Mouse (Mus musculus): Measurements from ENCODE around the gene Ebf1. TPM values are rescaled to one million over a fixed set of nuclear protein-coding genes. Genes with fewer than 3 reads are reported as not detected.

The Ebf1 gene
- polyA plus RNA-seq, 1 experiment from 2014 or later = 3.6 TPM

DNA sequence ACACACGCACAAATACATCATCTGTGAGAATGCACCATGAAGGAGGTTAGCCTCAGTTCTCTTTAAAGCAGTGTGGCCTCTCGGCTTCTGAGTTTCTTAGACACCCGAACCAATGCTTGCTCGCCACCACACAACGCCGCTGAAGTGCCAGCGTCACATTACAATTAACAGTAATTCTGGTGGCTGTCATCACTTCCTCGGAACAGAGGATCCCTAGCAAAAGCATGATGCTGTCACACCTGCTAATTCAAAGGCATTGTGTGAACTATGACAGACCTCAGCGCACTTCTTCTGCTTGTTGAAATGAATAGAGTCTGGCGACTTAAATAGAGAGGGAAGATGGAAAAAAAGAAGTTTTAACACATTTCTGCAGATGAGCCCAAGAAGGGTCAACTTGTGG lies 235.8 kb downstream of the Ebf1 start:
- H3K4me3 ChIP-seq (ENCODE audit: low read depth, low read length) = no peak overlapping the region
- no peak overlapping the region for H3K4me2 ChIP-seq (replicated peaks; ENCODE audit: low read depth)
- WGBS = 92% methylated on average over 10 of the region's 10 CpGs
- no peak overlapping the region for H3K9ac ChIP-seq (ENCODE audit: low read length)
- H3K27ac ChIP-seq (replicated peaks) = no peak overlapping the region
- no peak for ATAC-seq (ENCODE audit: low FRiP score, low TSS enrichment)
- H3K4me1 ChIP-seq (replicated peaks; ENCODE audit: control insufficient read depth, insufficient read depth) = no peaks in the 10 kb centered on the region
- no peaks in the 10 kb centered on the region for H3K27me3 ChIP-seq (ENCODE audit: control insufficient read depth, insufficient read depth, low read length)
- H3K36me3 ChIP-seq (ENCODE audit: control insufficient read depth, insufficient read depth, low read length) = no peaks in the 10 kb centered on the region
- no peak for DNase-seq (ENCODE audit: low spot score)
- TF ChIP-seq CTCF (IDR thresholded peaks at IDR 0.05; ENCODE audit: low read depth) (no peak), EP300 (optimal IDR thresholded peaks at IDR 0.05) (no peak)
- no peaks in the 10 kb centered on the region for H3K9me3 ChIP-seq (ENCODE audit: control insufficient read depth, low read length)

DNA sequence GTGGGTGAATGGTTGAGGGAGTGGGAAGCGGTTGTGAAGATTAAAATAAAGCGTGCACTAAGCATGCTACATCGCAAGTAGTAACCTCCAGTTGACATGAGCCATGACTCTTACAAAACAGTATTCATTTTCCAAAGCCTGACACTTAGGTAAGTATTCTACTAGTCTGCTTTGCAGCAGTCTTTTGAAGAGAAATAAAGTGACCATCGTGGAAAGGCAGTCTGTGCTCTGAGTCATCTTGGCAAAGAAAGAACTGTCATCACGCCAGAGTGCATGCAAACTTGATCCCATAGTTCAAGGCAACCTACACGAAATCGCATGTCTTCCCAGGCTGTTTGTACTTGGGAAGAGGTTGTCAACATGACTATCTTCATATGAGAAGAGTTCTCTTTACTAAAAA lies 237.4 kb downstream of the Ebf1 start:
- Histone ChIP-seq H3K4me3 (ENCODE audit: low read depth, low read length) (no peak overlapping the region), H3K27ac (replicated peaks) (no peak overlapping the region), H3K27me3 (ENCODE audit: control insufficient read depth, insufficient read depth, low read length) (no peaks in the 10 kb centered on the region), H3K4me2 (replicated peaks; ENCODE audit: low read depth) (no peak overlapping the region), H3K36me3 (ENCODE audit: control insufficient read depth, insufficient read depth, low read length) (no peaks in the 10 kb centered on the region), H3K4me1 (replicated peaks; ENCODE audit: control insufficient read depth, insufficient read depth) (no peaks in the 10 kb centered on the region), H3K9ac (ENCODE audit: low read length) (no peak overlapping the region), H3K9me3 (ENCODE audit: control insufficient read depth, low read length) (no peaks in the 10 kb centered on the region)
- ATAC-seq (ENCODE audit: low FRiP score, low TSS enrichment) = no peak
- no peak for TF ChIP-seq CTCF (IDR thresholded peaks at IDR 0.05; ENCODE audit: low read depth)
- TF ChIP-seq EP300 (optimal IDR thresholded peaks at IDR 0.05) = no peak
- 65% methylated on average over 7 of the region's 7 CpGs for WGBS
- DNase-seq (ENCODE audit: low spot score) = no peak

DNA sequence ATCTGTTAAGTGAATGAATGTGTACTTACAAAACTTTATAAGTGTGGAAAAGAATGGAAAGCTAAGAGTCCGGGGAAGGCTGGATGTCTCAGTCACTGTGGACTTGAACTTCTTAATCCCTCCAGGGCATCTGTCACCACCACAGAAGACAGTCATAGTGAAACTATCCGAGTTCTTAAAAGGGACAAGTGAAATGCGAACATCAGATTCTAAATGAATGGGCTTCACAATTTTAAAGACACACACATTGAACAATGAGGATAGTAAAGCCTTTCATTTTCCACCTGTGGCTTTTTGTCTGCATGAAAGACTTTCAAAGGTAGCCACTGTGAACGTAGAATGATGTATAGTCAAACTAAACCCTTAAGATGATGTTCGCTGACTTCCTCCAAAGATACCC lies 244.0 kb downstream of the Ebf1 start:
- DNase-seq (ENCODE audit: low spot score) = no peak
- ATAC-seq (ENCODE audit: low FRiP score, low TSS enrichment) = no peak
- Histone ChIP-seq H3K36me3 (ENCODE audit: control insufficient read depth, insufficient read depth, low read length) (no peaks in the 10 kb centered on the region), H3K4me3 (ENCODE audit: low read depth, low read length) (no peak overlapping the region), H3K4me2 (replicated peaks; ENCODE audit: low read depth) (no peak overlapping the region), H3K27ac (replicated peaks) (no peak overlapping the region), H3K27me3 (ENCODE audit: control insufficient read depth, insufficient read depth, low read length) (no peaks in the 10 kb centered on the region), H3K9me3 (ENCODE audit: control insufficient read depth, low read length) (no peaks in the 10 kb centered on the region), H3K9ac (ENCODE audit: low read length) (no peak overlapping the region), H3K4me1 (replicated peaks; ENCODE audit: control insufficient read depth, insufficient read depth) (no peaks in the 10 kb centered on the region)
- WGBS = 76% methylated on average over 5 of the region's 5 CpGs
- TF ChIP-seq CTCF (IDR thresholded peaks at IDR 0.05; ENCODE audit: low read depth) (no peak), EP300 (optimal IDR thresholded peaks at IDR 0.05) (no peak)

DNA sequence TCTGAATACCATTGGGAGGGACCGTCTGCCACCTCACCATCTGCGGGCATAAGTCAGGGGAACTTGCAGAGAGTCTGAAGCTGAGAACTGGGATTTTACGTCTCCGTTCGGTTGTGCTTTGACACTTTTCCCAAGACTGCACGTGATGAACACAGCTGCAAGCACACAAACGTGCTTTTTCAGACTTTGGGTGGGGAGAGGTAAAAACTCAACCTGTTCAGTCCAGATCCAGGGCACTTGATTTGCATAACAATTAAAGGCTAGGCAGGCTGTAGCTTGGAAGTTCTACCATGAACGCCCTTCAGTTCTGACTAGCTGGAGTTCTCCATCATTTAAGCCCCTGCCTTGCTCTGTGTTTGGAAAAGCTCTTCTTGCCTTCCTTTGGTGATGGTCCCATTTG lies 246.8 kb downstream of the Ebf1 start:
- DNase-seq (ENCODE audit: low spot score) (no peak), ATAC-seq (ENCODE audit: low FRiP score, low TSS enrichment) (no peak)
- Histone ChIP-seq H3K4me1 (replicated peaks; ENCODE audit: control insufficient read depth, insufficient read depth) (0 out of 2 replicates have a peak, but pooled peaks cover 2% of the 10 kb centered on the region), H3K27me3 (ENCODE audit: control insufficient read depth, insufficient read depth, low read length) (no peaks in the 10 kb centered on the region), H3K4me3 (ENCODE audit: low read depth, low read length) (no peak overlapping the region), H3K9me3 (ENCODE audit: control insufficient read depth, low read length) (no peaks in the 10 kb centered on the region), H3K27ac (replicated peaks) (no peak overlapping the region), H3K9ac (ENCODE audit: low read length) (no peak overlapping the region), H3K4me2 (replicated peaks; ENCODE audit: low read depth) (no peak overlapping the region), H3K36me3 (ENCODE audit: control insufficient read depth, insufficient read depth, low read length) (no peaks in the 10 kb centered on the region)
- TF ChIP-seq EP300 (optimal IDR thresholded peaks at IDR 0.05) = no peak
- TF ChIP-seq CTCF (IDR thresholded peaks at IDR 0.05; ENCODE audit: low read depth) = no peak
- WGBS = 59% methylated on average over 8 of the region's 8 CpGs

DNA sequence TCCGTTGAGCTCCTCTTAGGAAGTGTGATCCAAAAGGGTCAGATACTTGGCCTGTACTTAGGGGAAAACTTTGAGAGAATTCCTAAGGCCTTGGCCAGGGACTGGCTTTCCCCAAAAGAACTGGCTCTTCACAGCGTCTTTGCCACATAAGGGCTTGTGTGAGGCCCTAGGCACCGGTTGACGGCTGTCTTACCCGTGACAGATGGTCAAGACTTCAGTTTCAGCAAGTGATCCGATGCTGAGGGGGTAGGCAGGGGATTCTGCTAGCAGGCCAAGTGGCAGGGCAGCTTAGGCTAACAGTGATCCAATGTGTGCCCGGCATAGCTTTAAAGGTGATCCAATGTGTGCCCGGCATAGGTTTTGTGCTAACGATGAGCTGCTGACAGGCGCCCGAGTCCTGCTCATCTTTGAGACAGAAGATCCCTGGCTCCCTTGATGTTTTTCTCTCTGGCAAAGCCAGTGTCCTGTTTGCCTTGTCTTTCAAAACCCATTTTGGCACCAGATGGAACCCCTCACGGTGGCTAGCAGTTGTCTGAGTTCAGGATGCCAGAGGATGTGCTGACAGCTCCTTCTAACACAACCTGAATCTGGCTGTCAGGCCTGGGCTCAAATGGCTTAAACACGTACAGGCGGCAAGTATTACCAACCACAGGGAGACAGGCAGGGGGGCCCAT lies 249.5 kb downstream of the Ebf1 start:
- no peak overlapping the region for H3K4me3 ChIP-seq (ENCODE audit: low read depth, low read length)
- no peak overlapping the region for H3K4me2 ChIP-seq (replicated peaks; ENCODE audit: low read depth)
- TF ChIP-seq EP300 (optimal IDR thresholded peaks at IDR 0.05) (no peak), CTCF (IDR thresholded peaks at IDR 0.05; ENCODE audit: low read depth) (no peak)
- 71% methylated on average over 14 of the region's 14 CpGs for WGBS
- no peak overlapping the region for H3K27ac ChIP-seq (replicated peaks)
- ATAC-seq (ENCODE audit: low FRiP score, low TSS enrichment) (no peak), DNase-seq (ENCODE audit: low spot score) (no peak)
- no peaks in the 10 kb centered on the region for H3K9me3 ChIP-seq (ENCODE audit: control insufficient read depth, low read length)
- 0 out of 2 replicates have a peak, but pooled peaks cover 2% of the 10 kb centered on the region for H3K4me1 ChIP-seq (replicated peaks; ENCODE audit: control insufficient read depth, insufficient read depth)
- H3K9ac ChIP-seq (ENCODE audit: low read length) = no peak overlapping the region
- H3K36me3 ChIP-seq (ENCODE audit: control insufficient read depth, insufficient read depth, low read length) = no peaks in the 10 kb centered on the region
- H3K27me3 ChIP-seq (ENCODE audit: control insufficient read depth, insufficient read depth, low read length) = no peaks in the 10 kb centered on the region

GRCm38 (mm10) chr11:44867433-44867832 lies 250.3 kb downstream of the Ebf1 start:
- WGBS = 63% methylated on average over 4 of the region's 4 CpGs
- H3K9me3 ChIP-seq (ENCODE audit: control insufficient read depth, low read length) = no peaks in the 10 kb centered on the region
- no peak for TF ChIP-seq EP300 (optimal IDR thresholded peaks at IDR 0.05)
- TF ChIP-seq CTCF (IDR thresholded peaks at IDR 0.05; ENCODE audit: low read depth) = no peak
- H3K4me1 ChIP-seq (replicated peaks; ENCODE audit: control insufficient read depth, insufficient read depth) = 0 out of 2 replicates have a peak, but pooled peaks cover 2% of the 10 kb centered on the region
- H3K27me3 ChIP-seq (ENCODE audit: control insufficient read depth, insufficient read depth, low read length) = no peaks in the 10 kb centered on the region
- no peak for ATAC-seq (ENCODE audit: low FRiP score, low TSS enrichment)
- H3K4me2 ChIP-seq (replicated peaks; ENCODE audit: low read depth) = no peak overlapping the region
- DNase-seq (ENCODE audit: low spot score) = no peak
- no peak overlapping the region for H3K9ac ChIP-seq (ENCODE audit: low read length)
- no peak overlapping the region for H3K4me3 ChIP-seq (ENCODE audit: low read depth, low read length)
- no peak overlapping the region for H3K27ac ChIP-seq (replicated peaks)
- no peaks in the 10 kb centered on the region for H3K36me3 ChIP-seq (ENCODE audit: control insufficient read depth, insufficient read depth, low read length)

All from stomach, postnatal 0 days (tissue).